Mouse (Mus musculus) liver, embryonic 15.5 days (tissue): ENCODE data around the gene H2-Eb2. TPM values are rescaled to one million over a fixed set of nuclear protein-coding genes. Genes with fewer than 3 reads are reported as not detected.

Experiments used
- ATAC-seq: fragments of 200-750 bp; cut with Nextera tagmentation; 2 replicates; pipeline ENCODE4 v1.8.0; 2017; ENCODE audit warnings: moderate number of reproducible peaks, mild to moderate bottlenecking, moderate library complexity; ENCODE audit not compliant: insufficient read depth
- H3K27ac ChIP-seq: fragments of 300-500 bp; sonication (generic); replicated peaks from 2 replicates; pipeline ENCODE4 v1.5.1; 2015; ENCODE audit warnings: mild to moderate bottlenecking, inconsistent platforms
- H3K27me3 ChIP-seq: fragments of 300-500 bp; sonication (generic); 2 replicates; pipeline ENCODE4 v1.6.1; 2015; ENCODE audit warnings: mild to moderate bottlenecking, inconsistent platforms
- H3K36me3 ChIP-seq: fragments of 300-500 bp; sonication (generic); replicated peaks from 2 replicates; pipeline ENCODE4 v1.6.1; 2015; ENCODE audit warnings: moderate library complexity, mild to moderate bottlenecking, inconsistent platforms
- H3K4me1 ChIP-seq: fragments of 300-500 bp; sonication (generic); replicated peaks from 2 replicates; pipeline ENCODE4 v1.6.1; 2015; ENCODE audit warnings: inconsistent platforms
- H3K4me2 ChIP-seq: fragments of 300-500 bp; sonication (generic); 2 replicates; pipeline ENCODE4 v1.6.1; 2015; ENCODE audit warnings: moderate library complexity, mild to moderate bottlenecking, inconsistent platforms
- H3K4me3 ChIP-seq: fragments of 300-500 bp; sonication (generic); replicated peaks from 2 replicates; pipeline ENCODE4 v1.5.1; 2015; ENCODE audit warnings: mild to moderate bottlenecking, inconsistent platforms
- H3K9ac ChIP-seq: fragments of 300-500 bp; sonication (generic); 2 replicates; pipeline ENCODE4 v1.6.1; 2015; ENCODE audit warnings: moderate library complexity, mild to moderate bottlenecking, inconsistent platforms
- H3K9me3 ChIP-seq: fragments of 300-500 bp; sonication (generic); replicated peaks from 2 replicates; pipeline ENCODE4 v1.6.1; 2016; ENCODE audit warnings: inconsistent platforms
- WGBS: fragments of 180-500 bp; shearing (Covaris S2); methylation state at CpG from one replicate; pipeline ENCODE4 v1.1.7; 2015; ENCODE audit warnings: mixed read lengths; ENCODE audit not compliant: insufficient replicate concordance; 5-methylcytosine and 5-hydroxymethylcytosine counted together
- polyA plus RNA-seq: library from polyadenylated mRNA; unstranded; fragments of >200 nt; fragmentation: Nextera tagmentation; extraction: Ambion mirVana; gene quantifications from 2 replicates; pipeline ENCODE4 v1.2.1, GENCODE M21; 2015

The H2-Eb2 gene
- polyA plus RNA-seq, 1 experiment from 2014 or later = not detected

- ATAC-seq = no peak
- H3K4me2 ChIP-seq = no peak overlapping the region
- WGBS = 47% methylated on average over 4 of the region's 4 CpGs
These were observed 31.2 kb upstream of the H2-Eb2 start for GRCm38 (mm10) chr17:34294249-34294648.

GRCm38 (mm10) chr17:34295307-34295706, 30.2 kb upstream of the H2-Eb2 start:
- 0 out of 2 replicates have a peak, but pooled peaks cover 7% of the 10 kb centered on the region for H3K27me3 ChIP-seq
- H3K9me3 ChIP-seq = no peaks in the 10 kb centered on the region
- no peak for ATAC-seq
- H3K4me1 ChIP-seq = no peaks in the 10 kb centered on the region
- H3K4me2 ChIP-seq = no peak overlapping the region
- no peak overlapping the region for H3K9ac ChIP-seq
- H3K36me3 ChIP-seq = no peaks in the 10 kb centered on the region
- H3K4me3 ChIP-seq = no peak overlapping the region
- no peak overlapping the region for H3K27ac ChIP-seq

More at GRCm38 (mm10) chr17:34294249-34294648, 31.2 kb upstream of the H2-Eb2 start:
- H3K27me3 ChIP-seq = 0 out of 2 replicates have a peak, but pooled peaks cover 7% of the 10 kb centered on the region
- H3K4me1 ChIP-seq = no peaks in the 10 kb centered on the region
- no peaks in the 10 kb centered on the region for H3K36me3 ChIP-seq
- no peaks in the 10 kb centered on the region for H3K9me3 ChIP-seq
- no peak overlapping the region for H3K27ac ChIP-seq
- no peak overlapping the region for H3K4me3 ChIP-seq
- H3K9ac ChIP-seq = no peak overlapping the region

GRCm38 (mm10) chr17:34295891-34296794, 29.3 kb upstream of the H2-Eb2 start:
- no peaks in the 10 kb centered on the region for H3K9me3 ChIP-seq
- 24% methylated on average over 23 of the region's 23 CpGs for WGBS
- H3K27ac ChIP-seq = no peak overlapping the region
- 0 out of 2 replicates have a peak overlapping the region, but pooled peaks have one; percentile 29 for H3K4me2 ChIP-seq
- no peaks in the 10 kb centered on the region for H3K36me3 ChIP-seq
- H3K27me3 ChIP-seq = 0 out of 2 replicates have a peak, but pooled peaks cover 7% of the 10 kb centered on the region
- no peak for ATAC-seq
- no peak overlapping the region for H3K9ac ChIP-seq
- no peak overlapping the region for H3K4me3 ChIP-seq
- H3K4me1 ChIP-seq = no peaks in the 10 kb centered on the region

- Histone ChIP-seq H3K27ac (no peak overlapping the region), H3K4me1 (no peaks in the 10 kb centered on the region), H3K4me2 (no peak overlapping the region), H3K36me3 (no peaks in the 10 kb centered on the region), H3K4me3 (no peak overlapping the region), H3K9me3 (no peaks in the 10 kb centered on the region), H3K27me3 (0 out of 2 replicates have a peak, but pooled peaks cover 7% of the 10 kb centered on the region), H3K9ac (no peak overlapping the region)
- WGBS = 60% methylated on average over 3 of the region's 3 CpGs
- no peak for ATAC-seq
These were observed 26.1 kb upstream of the H2-Eb2 start for GRCm38 (mm10) chr17:34299356-34299755.

- 79% methylated on average over 8 of the region's 8 CpGs for WGBS
- H3K4me2 ChIP-seq = no peak overlapping the region
- H3K36me3 ChIP-seq = no peaks in the 10 kb centered on the region
- no peak for ATAC-seq
- H3K27me3 ChIP-seq = 0 out of 2 replicates have a peak, but pooled peaks cover 7% of the 10 kb centered on the region
- H3K9ac ChIP-seq = no peak overlapping the region
- H3K4me3 ChIP-seq = no peak overlapping the region
- H3K4me1 ChIP-seq = no peaks in the 10 kb centered on the region
- H3K9me3 ChIP-seq = no peaks in the 10 kb centered on the region
- no peak overlapping the region for H3K27ac ChIP-seq
These were observed 25.4 kb upstream of the H2-Eb2 start for GRCm38 (mm10) chr17:34300071-34300470.

- Histone ChIP-seq H3K4me2 (no peak overlapping the region), H3K27ac (no peak overlapping the region), H3K4me3 (no peak overlapping the region), H3K4me1 (no peaks in the 10 kb centered on the region), H3K27me3 (0 out of 2 replicates have a peak, but pooled peaks cover 7% of the 10 kb centered on the region), H3K9ac (no peak overlapping the region), H3K9me3 (no peaks in the 10 kb centered on the region), H3K36me3 (no peaks in the 10 kb centered on the region)
- WGBS = 65% methylated on average over 23 of the region's 23 CpGs
- ATAC-seq = no peak
These were observed 24.5 kb upstream of the H2-Eb2 start for GRCm38 (mm10) chr17:34300691-34301566.

- WGBS = 69% methylated on average over 4 of the region's 4 CpGs
- no peak for ATAC-seq
- no peak overlapping the region for H3K4me3 ChIP-seq
- no peaks in the 10 kb centered on the region for H3K36me3 ChIP-seq
- 0 out of 2 replicates have a peak, but pooled peaks cover 2% of the 10 kb centered on the region for H3K27me3 ChIP-seq
- H3K9ac ChIP-seq = no peak overlapping the region
- H3K4me1 ChIP-seq = no peaks in the 10 kb centered on the region
- no peak overlapping the region for H3K27ac ChIP-seq
- H3K4me2 ChIP-seq = no peak overlapping the region
- H3K9me3 ChIP-seq = no peaks in the 10 kb centered on the region
These were observed 23.7 kb upstream of the H2-Eb2 start for GRCm38 (mm10) chr17:34301670-34302190.

- ATAC-seq = no peak
- H3K4me1 ChIP-seq = no peaks in the 10 kb centered on the region
- H3K27me3 ChIP-seq = peaks cover 3% of the 10 kb centered on the region; the same call in 1 of the 2 replicates
- H3K9me3 ChIP-seq = no peaks in the 10 kb centered on the region
- H3K36me3 ChIP-seq = no peaks in the 10 kb centered on the region
- no peak overlapping the region for H3K27ac ChIP-seq
- H3K9ac ChIP-seq = no peak overlapping the region
- H3K4me3 ChIP-seq = no peak overlapping the region
- WGBS = 58% methylated on average over 2 of the region's 2 CpGs
- no peak overlapping the region for H3K4me2 ChIP-seq
These were observed 21.7 kb upstream of the H2-Eb2 start for GRCm38 (mm10) chr17:34303789-34304188.

GRCm38 (mm10) chr17:34304751-34305150, 20.7 kb upstream of the H2-Eb2 start:
- ATAC-seq = no peak
- Histone ChIP-seq H3K36me3 (no peaks in the 10 kb centered on the region), H3K4me3 (no peak overlapping the region), H3K4me1 (0 out of 2 replicates have a peak, but pooled peaks cover 5% of the 10 kb centered on the region), H3K4me2 (no peak overlapping the region), H3K27ac (no peak overlapping the region), H3K27me3 (peaks cover 6% of the 10 kb centered on the region; the same call in 1 of the 2 replicates), H3K9me3 (no peaks in the 10 kb centered on the region), H3K9ac (no peak overlapping the region)
- 14% methylated on average over 4 of the region's 4 CpGs for WGBS

- no peak for ATAC-seq
- Histone ChIP-seq H3K4me3 (no peak within 1 kb of the TSS), H3K27me3 (peaks cover 6% of the 10 kb centered on the region; the same call in 1 of the 2 replicates)
These were observed 20.0 kb upstream of the H2-Eb2 start, which contains the start of gene H2-Eb1 for GRCm38 (mm10) chr17:34305380-34306030. Gene H2-Eb1 (plus strand): TSS chr17:34305867.

More at GRCm38 (mm10) chr17:34305380-34306030, 20.0 kb upstream of the H2-Eb2 start, which contains the start of gene H2-Eb1:
- no peak within 1 kb of the TSS for H3K27ac ChIP-seq
- no peaks in the 10 kb centered on the region for H3K36me3 ChIP-seq
- no peak within 1 kb of the TSS for H3K9ac ChIP-seq
- H3K4me1 ChIP-seq = peaks cover 5% of the 10 kb centered on the region; the same call in 1 of the 2 replicates
- H3K4me2 ChIP-seq = no peak within 1 kb of the TSS
- H3K9me3 ChIP-seq = no peaks in the 10 kb centered on the region
